Mouse (Mus musculus) ovary, postnatal 10 days (tissue): ENCODE measurements around the gene Ccz1.
A peak's percentile ranks its signal among the peaks of the same experiment; 100 is the strongest.
"Not testable (repeated sequence)": the region's sequence is repeated elsewhere in the genome, so short reads cannot be mapped to it uniquely, and the experiment has no call there.

Source experiments
- DNase-seq: peaks from one replicate; pipeline ENCODE4 v3.0.0; 2022; ENCODE audit warnings: low spot score

Gene Ccz1

GRCm38 (mm10) chr5:144014551-144015311 is at the start of gene Ccz1:
Gene Ccz1 (minus strand): TSS chr5:144014877.
- DNase-seq, result peak; percentile 33

GRCm38 (mm10) chr5:144064093-144064492 is 49.4 kb upstream of the Ccz1 start:
- no peak for DNase-seq

GRCm38 (mm10) chr5:144054340-144054739 is 39.7 kb upstream of the Ccz1 start:
- DNase-seq, result no peak

- DNase-seq, result no peak
These were observed 38.8 kb upstream of the Ccz1 start for GRCm38 (mm10) chr5:144053450-144053849.

- no peak for DNase-seq
These were observed 36.6 kb upstream of the Ccz1 start for GRCm38 (mm10) chr5:144051268-144051667.

- no peak for DNase-seq
These were observed 35.2 kb upstream of the Ccz1 start for GRCm38 (mm10) chr5:144049881-144050280.

- no peak for DNase-seq
These were observed 32.6 kb upstream of the Ccz1 start for GRCm38 (mm10) chr5:144047324-144047723.

- DNase-seq, result no peak
These were observed 28.5 kb upstream of the Ccz1 start for GRCm38 (mm10) chr5:144043166-144043565.

GRCm38 (mm10) chr5:144040720-144041364 is 26.2 kb upstream of the Ccz1 start:
- peak; percentile 45 for DNase-seq

GRCm38 (mm10) chr5:144039886-144040285 is 25.2 kb upstream of the Ccz1 start:
- no peak for DNase-seq

GRCm38 (mm10) chr5:144039156-144039675 is 24.5 kb upstream of the Ccz1 start:
- no peak for DNase-seq

GRCm38 (mm10) chr5:144036952-144037351 is 22.3 kb upstream of the Ccz1 start:
- DNase-seq, result no peak

- no peak for DNase-seq
These were observed 19.9 kb upstream of the Ccz1 start for GRCm38 (mm10) chr5:144034567-144034966.

- DNase-seq, result no peak
These were observed 17.8 kb upstream of the Ccz1 start for GRCm38 (mm10) chr5:144032491-144032890.

- no peak for DNase-seq
These were observed 12.1 kb upstream of the Ccz1 start, which contains the start of gene Ocm for GRCm38 (mm10) chr5:144026620-144027263. Gene Ocm (minus strand): TSS chr5:144026670.

GRCm38 (mm10) chr5:144015845-144016244 is 1.2 kb upstream of the Ccz1 start:
- no peak for DNase-seq

- no peak for DNase-seq
These were observed 604 bp upstream of the Ccz1 start for GRCm38 (mm10) chr5:144015312-144015650.

GRCm38 (mm10) chr5:144013366-144014134 is 1.1 kb downstream of the Ccz1 start:
- DNase-seq, result not testable (repeated sequence)

- no peak for DNase-seq
These were observed 12.1 kb downstream of the Ccz1 start for GRCm38 (mm10) chr5:144002461-144003192.

- DNase-seq, result no peak
These were observed 15.3 kb downstream of the Ccz1 start for GRCm38 (mm10) chr5:143999409-143999808.

GRCm38 (mm10) chr5:143994632-143995365 is 19.9 kb downstream of the Ccz1 start:
- no peak for DNase-seq
